Mouse (Mus musculus) hindbrain, embryonic 11.5 days (tissue): Measurements from ENCODE around the gene Gm20388. TPM values are rescaled to one million over a fixed set of nuclear protein-coding genes. Genes with fewer than 3 reads are reported as not detected.
A peak's percentile ranks its signal among the peaks of the same experiment; 100 is the strongest.

Source experiments
- ATAC-seq: fragments of 200-750 bp; cut with Nextera tagmentation; 2 replicates; pipeline ENCODE4 v1.8.0; 2017; ENCODE audit warnings: mild to moderate bottlenecking, moderate TSS enrichment, moderate library complexity; ENCODE audit not compliant: low FRiP score
- DNase-seq: peaks from one replicate; pipeline ENCODE4 v3.0.0-alpha.2; 2015; ENCODE audit warnings: low spot score
- H3K27ac ChIP-seq: fragments of 300-500 bp; sonication (generic); 2 replicates; pipeline ENCODE4 v1.5.1; 2014; ENCODE audit warnings: mild to moderate bottlenecking, low read depth, low read length
- H3K27me3 ChIP-seq: fragments of 300-500 bp; sonication (generic); 2 replicates; pipeline ENCODE4 v1.6.1; 2014; ENCODE audit warnings: mild to moderate bottlenecking, low read length, moderate library complexity, mixed read lengths; ENCODE audit not compliant: control insufficient read depth, insufficient read depth
- H3K36me3 ChIP-seq: fragments of 300-500 bp; sonication (generic); 2 replicates; pipeline ENCODE4 v1.6.1; 2014; ENCODE audit warnings: mild to moderate bottlenecking, low read length, moderate library complexity, mixed read lengths; ENCODE audit not compliant: control insufficient read depth, insufficient read depth
- H3K4me1 ChIP-seq: fragments of 300-500 bp; sonication (generic); replicated peaks from 2 replicates; pipeline ENCODE4 v1.6.1; 2014; ENCODE audit warnings: low read length, mixed read lengths; ENCODE audit not compliant: control insufficient read depth, insufficient read depth
- H3K4me2 ChIP-seq: fragments of 300-500 bp; sonication (generic); replicated peaks from 2 replicates; pipeline ENCODE4 v1.6.1; 2014; ENCODE audit warnings: mild to moderate bottlenecking, low read depth, low read length
- H3K4me3 ChIP-seq: fragments of 300-500 bp; sonication (generic); 2 replicates; pipeline ENCODE4 v1.5.1; 2014; ENCODE audit warnings: low read depth, low read length
- H3K9ac ChIP-seq: fragments of 300-500 bp; sonication (generic); 2 replicates; pipeline ENCODE4 v1.6.1; 2014; ENCODE audit warnings: low read depth, low read length
- H3K9me3 ChIP-seq: fragments of 300-500 bp; sonication (generic); 2 replicates; pipeline ENCODE4 v1.6.1; 2016; ENCODE audit warnings: low read length; ENCODE audit not compliant: control insufficient read depth
- WGBS: fragments of 180-500 bp; shearing (Covaris S2); extraction: QIAGEN DNeasy Blood & Tissue Kit; methylation state at CpG from one replicate; pipeline ENCODE4 v1.1.7; 2014; 5-methylcytosine and 5-hydroxymethylcytosine counted together
- polyA plus RNA-seq: library from polyadenylated mRNA; unstranded; fragments of >200 nt; fragmentation: Nextera tagmentation; extraction: Ambion mirVana; gene quantifications from 2 replicates; pipeline ENCODE4 v1.2.1, GENCODE M21; 2014

The Gm20388 gene
- polyA plus RNA-seq, 1 experiment from 2014 or later: 11.8 TPM

GRCm38 (mm10) chr8:120186454-120186853, 275.8 kb downstream of the Gm20388 start:
- H3K4me1 ChIP-seq: peaks cover 22% of the 10 kb centered on the region
- H3K4me3 ChIP-seq: no peak overlapping the region
- no peak overlapping the region for H3K27ac ChIP-seq
- no peak overlapping the region for H3K4me2 ChIP-seq
- H3K27me3 ChIP-seq: no peaks in the 10 kb centered on the region
- no peaks in the 10 kb centered on the region for H3K9me3 ChIP-seq
- H3K36me3 ChIP-seq: no peaks in the 10 kb centered on the region
- WGBS: 60% methylated on average over 8 of the region's 8 CpGs
- ATAC-seq: no peak
- no peak for DNase-seq
- H3K9ac ChIP-seq: no peak overlapping the region

GRCm38 (mm10) chr8:120188510-120188909, 277.9 kb downstream of the Gm20388 start:
- H3K9me3 ChIP-seq: no peaks in the 10 kb centered on the region
- H3K4me1 ChIP-seq: peaks cover 22% of the 10 kb centered on the region
- H3K36me3 ChIP-seq: no peaks in the 10 kb centered on the region
- H3K27me3 ChIP-seq: no peaks in the 10 kb centered on the region
- no peak overlapping the region for H3K27ac ChIP-seq
- WGBS: 78% methylated on average over 6 of the region's 6 CpGs
- no peak for ATAC-seq
- DNase-seq: no peak
- H3K4me3 ChIP-seq: no peak overlapping the region
- H3K4me2 ChIP-seq: no peak overlapping the region
- no peak overlapping the region for H3K9ac ChIP-seq

- H3K4me2 ChIP-seq: no peak overlapping the region
- H3K4me3 ChIP-seq: no peak overlapping the region
- H3K27ac ChIP-seq: no peak overlapping the region
- H3K9me3 ChIP-seq: no peaks in the 10 kb centered on the region
- H3K9ac ChIP-seq: no peak overlapping the region
- H3K36me3 ChIP-seq: no peaks in the 10 kb centered on the region
- 71% methylated on average over 6 of the region's 6 CpGs for WGBS
- H3K4me1 ChIP-seq: peaks cover 22% of the 10 kb centered on the region
- DNase-seq (no peak), ATAC-seq (no peak)
- no peaks in the 10 kb centered on the region for H3K27me3 ChIP-seq
Measured at GRCm38 (mm10) chr8:120189440-120189839, 278.8 kb downstream of the Gm20388 start.

- 79% methylated on average over 17 of the region's 17 CpGs for WGBS
- ATAC-seq (no peak), DNase-seq (no peak)
- Histone ChIP-seq H3K4me3 (no peak overlapping the region), H3K27me3 (no peaks in the 10 kb centered on the region), H3K4me2 (no peak overlapping the region), H3K4me1 (peaks cover 18% of the 10 kb centered on the region), H3K9me3 (no peaks in the 10 kb centered on the region), H3K9ac (no peak overlapping the region), H3K27ac (no peak overlapping the region; the same call in 1 of the 2 replicates), H3K36me3 (no peaks in the 10 kb centered on the region)
Measured at GRCm38 (mm10) chr8:120190107-120190809, 279.6 kb downstream of the Gm20388 start.

GRCm38 (mm10) chr8:120190810-120191413, 280.3 kb downstream of the Gm20388 start:
- Histone ChIP-seq H3K27me3 (no peaks in the 10 kb centered on the region), H3K4me2 (0 out of 2 replicates have a peak overlapping the region, but pooled peaks have one; percentile 17), H3K4me1 (peaks cover 12% of the 10 kb centered on the region), H3K4me3 (peak overlapping the region; percentile 4; the same call in 1 of the 2 replicates), H3K36me3 (no peaks in the 10 kb centered on the region), H3K9me3 (no peaks in the 10 kb centered on the region), H3K27ac (peak overlapping the region; percentile 70), H3K9ac (0 out of 2 replicates have a peak overlapping the region, but pooled peaks have one; percentile 2)
- DNase-seq: peak; percentile 48
- 53% methylated on average over 10 of the region's 20 CpGs for WGBS
- peak; percentile 73; the same call in 1 of the 2 replicates for ATAC-seq

- ATAC-seq (no peak), DNase-seq (no peak)
- Histone ChIP-seq H3K4me2 (no peak overlapping the region), H3K27ac (no peak overlapping the region), H3K36me3 (no peaks in the 10 kb centered on the region), H3K27me3 (no peaks in the 10 kb centered on the region), H3K9ac (no peak overlapping the region), H3K9me3 (no peaks in the 10 kb centered on the region), H3K4me3 (no peak overlapping the region), H3K4me1 (peaks cover 5% of the 10 kb centered on the region; the same call in 1 of the 2 replicates)
- 92% methylated on average over 5 of the region's 5 CpGs for WGBS
Measured at GRCm38 (mm10) chr8:120191633-120192032, 281.0 kb downstream of the Gm20388 start.

GRCm38 (mm10) chr8:120192118-120192517, 281.5 kb downstream of the Gm20388 start:
- H3K9me3 ChIP-seq: no peaks in the 10 kb centered on the region
- no peak overlapping the region for H3K9ac ChIP-seq
- no peak overlapping the region for H3K4me3 ChIP-seq
- H3K27me3 ChIP-seq: no peaks in the 10 kb centered on the region
- 96% methylated on average over 5 of the region's 5 CpGs for WGBS
- DNase-seq (no peak), ATAC-seq (no peak)
- no peak overlapping the region for H3K4me2 ChIP-seq
- H3K36me3 ChIP-seq: no peaks in the 10 kb centered on the region
- no peak overlapping the region for H3K27ac ChIP-seq
- 0 out of 2 replicates have a peak, but pooled peaks cover 5% of the 10 kb centered on the region for H3K4me1 ChIP-seq

- H3K27me3 ChIP-seq: no peaks in the 10 kb centered on the region
- H3K27ac ChIP-seq: no peak overlapping the region
- 81% methylated on average over 6 of the region's 6 CpGs for WGBS
- no peak overlapping the region for H3K9ac ChIP-seq
- no peaks in the 10 kb centered on the region for H3K4me1 ChIP-seq
- H3K4me2 ChIP-seq: no peak overlapping the region
- H3K36me3 ChIP-seq: no peaks in the 10 kb centered on the region
- H3K9me3 ChIP-seq: no peaks in the 10 kb centered on the region
- DNase-seq: no peak
- ATAC-seq: no peak
- no peak overlapping the region for H3K4me3 ChIP-seq
Measured at GRCm38 (mm10) chr8:120201351-120201750, 290.7 kb downstream of the Gm20388 start.

- no peak overlapping the region for H3K27ac ChIP-seq
- no peak for DNase-seq
- no peaks in the 10 kb centered on the region for H3K27me3 ChIP-seq
- WGBS: 79% methylated on average over 3 of the region's 3 CpGs
- H3K4me3 ChIP-seq: no peak overlapping the region
- H3K9me3 ChIP-seq: no peaks in the 10 kb centered on the region
- no peaks in the 10 kb centered on the region for H3K36me3 ChIP-seq
- H3K4me2 ChIP-seq: no peak overlapping the region
- H3K9ac ChIP-seq: no peak overlapping the region
- H3K4me1 ChIP-seq: no peaks in the 10 kb centered on the region
- ATAC-seq: no peak
Measured at GRCm38 (mm10) chr8:120202546-120202945, 291.9 kb downstream of the Gm20388 start.
